Mouse (Mus musculus) left cerebral cortex, postnatal 4 days (tissue): ENCODE data around the gene Fosl1. TPM values are rescaled to one million over a fixed set of nuclear protein-coding genes. Genes with fewer than 3 reads are reported as not detected.

Experiments used
- DNase-seq: peaks from one replicate; pipeline ENCODE4 v3.0.0-alpha.2; 2022
- intact Hi-C: fragments of 180-260 bp; cut with DNase I; formaldehyde crosslinking; loops from one replicate; pipeline ENCODE4 v1.15.1; 2025
- total RNA-seq, 2 experiments: library from RNA; stranded (reverse); gene quantifications; 2 replicates each; pipeline ENCODE4 v1.2.3; 2021

Gene Fosl1
- total RNA-seq, 2 experiments from 2014 or later, result not detected

DNA sequence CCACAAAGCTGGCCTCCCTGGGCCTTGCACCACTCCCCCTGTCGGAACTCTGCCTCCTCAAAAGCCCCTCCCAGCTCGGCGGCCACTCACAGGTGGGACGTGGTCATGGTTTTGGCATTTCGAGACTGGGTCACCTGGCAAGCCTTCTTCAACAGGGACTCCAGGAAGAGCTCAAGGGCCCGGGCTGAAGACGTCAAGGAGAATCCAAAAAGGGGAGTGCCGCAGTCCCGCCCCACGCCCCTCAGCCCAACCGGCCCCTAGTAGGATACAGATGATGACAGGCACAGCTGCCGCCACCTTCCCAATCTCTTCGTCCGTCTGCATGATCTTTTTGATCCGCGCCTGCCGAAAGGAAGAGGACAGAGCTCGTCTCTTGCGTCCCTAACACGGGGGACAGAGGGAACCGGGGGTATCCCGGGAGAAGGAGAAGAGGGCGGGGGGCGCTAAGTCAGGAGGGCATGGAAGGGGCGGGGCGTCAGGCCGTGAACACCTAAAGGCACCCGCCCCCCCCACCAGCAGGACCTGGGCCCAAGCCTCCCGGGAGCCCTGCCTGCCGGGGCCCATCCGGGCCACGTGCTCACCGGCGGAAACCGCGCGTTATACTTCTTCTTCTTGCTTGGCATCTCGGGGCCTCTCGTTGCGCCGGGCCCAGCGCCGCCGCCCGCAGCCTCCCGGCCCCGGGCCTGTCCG lies 23.1 kb upstream of the Fosl1 start:
- intact Hi-C loops, result no loop called here
- peak; percentile 73 for DNase-seq

DNA sequence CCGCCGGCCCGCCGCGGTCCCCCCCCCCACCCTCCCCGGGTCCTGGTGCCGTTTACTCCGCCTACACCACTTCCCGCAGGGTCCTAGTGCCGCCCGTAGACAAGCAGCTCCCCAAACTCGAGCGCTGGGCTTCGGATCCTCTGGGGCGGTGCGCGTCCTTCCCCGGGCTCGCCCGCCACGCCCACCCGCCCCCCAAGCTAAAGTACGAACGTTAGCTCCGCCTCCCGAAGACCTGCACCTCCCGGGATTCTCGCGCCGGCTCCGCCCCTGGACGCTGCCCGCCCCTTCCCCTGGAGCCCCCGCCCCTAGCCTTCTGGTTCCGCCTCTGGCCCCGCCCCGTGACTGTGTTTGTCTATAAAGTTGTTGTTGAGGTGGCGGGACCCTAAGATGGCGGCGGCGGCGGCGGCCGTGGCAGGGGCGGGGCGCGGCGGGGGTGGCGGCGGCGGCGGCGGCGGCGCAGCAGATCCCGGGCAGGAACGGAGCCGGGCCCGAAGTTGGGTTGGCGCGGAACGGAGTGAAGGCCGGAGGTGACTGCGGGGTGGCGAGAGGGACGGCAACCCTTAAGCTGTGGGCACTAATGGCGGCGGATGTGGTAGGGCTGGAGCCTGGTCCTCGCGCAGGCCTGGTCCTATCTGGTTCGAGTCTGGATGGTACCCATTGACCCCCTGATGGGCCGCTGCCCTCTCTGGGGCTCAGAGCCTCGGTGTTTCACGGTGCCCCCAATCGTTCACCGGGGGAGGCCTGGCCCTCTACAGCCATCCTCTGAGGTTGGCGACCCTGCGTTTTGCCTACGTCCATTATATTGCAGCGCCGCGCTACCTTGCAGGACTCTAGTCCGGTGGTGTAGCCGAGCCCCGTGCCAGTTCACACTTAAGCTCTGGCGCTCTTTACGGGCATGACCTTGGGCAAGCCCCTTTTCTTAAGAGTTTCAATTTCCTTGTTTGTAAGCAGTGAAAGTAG lies 22.3 kb upstream of the Fosl1 start, which contains the start of the genes Drap1 and AI837181:
Gene Drap1 (minus strand): TSS at position 198 of the 960 bp plus-strand sequence.
Gene AI837181 (plus strand): TSS at position 363 of the 960 bp plus-strand sequence.
- intact Hi-C loops, result no loop called here
- DNase-seq, result peak; percentile 99

GRCm38 (mm10) chr19:5425906-5426565 lies 21.3 kb upstream of the Fosl1 start:
- peak; percentile 17 for DNase-seq
- intact Hi-C loops, result no loop called here

- DNase-seq, result no peak
- intact Hi-C loops, result no loop called here
These were observed 20.6 kb upstream of the Fosl1 start for GRCm38 (mm10) chr19:5426640-5427290.

DNA sequence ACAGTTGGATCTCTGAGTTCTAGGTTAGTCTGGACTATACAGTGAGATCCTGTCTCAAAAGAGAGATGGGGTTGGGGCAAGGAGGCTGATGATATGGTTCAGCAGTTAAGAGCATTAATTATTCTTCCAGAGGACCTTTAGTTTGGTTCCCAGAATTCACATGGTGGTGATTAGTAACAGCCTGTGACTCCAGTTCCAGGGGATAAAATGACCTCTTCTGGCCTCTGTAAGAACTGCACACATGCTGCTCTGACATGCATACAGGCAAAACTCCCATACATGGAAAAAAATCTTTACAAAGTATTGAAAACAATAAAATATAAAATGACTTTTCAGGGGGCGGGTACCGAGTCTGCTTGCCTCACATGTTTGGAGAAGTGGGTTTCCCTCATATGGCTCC lies 19.3 kb upstream of the Fosl1 start:
- intact Hi-C loops, result no loop called here
- peak; percentile 13 for DNase-seq

DNA sequence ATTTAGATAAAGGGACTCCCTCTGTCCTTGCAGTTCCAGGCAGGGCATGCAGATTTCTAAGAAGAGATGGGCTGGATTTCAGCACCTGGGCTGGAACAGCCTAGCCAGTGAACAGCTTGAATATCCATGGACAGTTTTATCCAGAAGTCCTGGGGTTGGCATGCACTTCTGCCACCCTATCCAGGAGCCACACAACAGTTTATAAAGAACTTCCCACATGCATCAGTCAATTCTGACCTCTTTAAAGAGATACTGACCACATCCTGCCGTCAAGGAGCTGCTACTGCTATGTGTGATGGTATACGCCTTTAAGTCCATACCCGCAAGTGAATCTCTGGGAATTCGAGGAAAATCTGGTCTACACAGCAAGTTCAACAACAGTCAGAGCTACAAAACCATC lies 18.1 kb upstream of the Fosl1 start:
- intact Hi-C loops, result no loop called here
- no peak for DNase-seq

GRCm38 (mm10) chr19:5429806-5430205 lies 17.5 kb upstream of the Fosl1 start:
- peak; percentile 72 for DNase-seq

DNA sequence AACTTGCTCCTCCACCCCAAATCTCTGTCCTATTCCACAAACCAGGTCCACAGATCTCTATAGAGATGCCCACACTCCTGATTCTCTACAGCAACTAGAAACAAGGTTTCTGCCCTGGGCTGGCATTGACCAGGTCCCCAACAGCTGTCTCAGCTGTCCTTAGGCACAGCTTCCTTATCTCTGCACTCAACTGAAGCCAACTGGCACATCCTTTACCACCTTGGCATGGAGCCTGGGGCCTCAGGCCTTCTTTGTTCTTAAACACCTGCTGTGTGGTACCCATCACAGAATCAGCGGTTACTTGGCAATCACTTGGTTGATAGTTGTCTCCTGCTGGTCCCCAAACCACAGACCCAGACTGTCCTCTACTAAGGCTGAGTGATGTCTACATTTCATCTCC lies 16.9 kb upstream of the Fosl1 start:
- intact Hi-C loops, result no loop called here
- peak; percentile 53 for DNase-seq

More at GRCm38 (mm10) chr19:5429806-5430205, 17.5 kb upstream of the Fosl1 start:
- intact Hi-C loops, result no loop called here

GRCm38 (mm10) chr19:5431911-5432464 lies 15.4 kb upstream of the Fosl1 start:
- DNase-seq, result no peak
- intact Hi-C loops, result no loop called here

- peak; percentile 54 for DNase-seq
- intact Hi-C loops, result no loop called here
These were observed 14.1 kb upstream of the Fosl1 start for GRCm38 (mm10) chr19:5432992-5433852.

DNA sequence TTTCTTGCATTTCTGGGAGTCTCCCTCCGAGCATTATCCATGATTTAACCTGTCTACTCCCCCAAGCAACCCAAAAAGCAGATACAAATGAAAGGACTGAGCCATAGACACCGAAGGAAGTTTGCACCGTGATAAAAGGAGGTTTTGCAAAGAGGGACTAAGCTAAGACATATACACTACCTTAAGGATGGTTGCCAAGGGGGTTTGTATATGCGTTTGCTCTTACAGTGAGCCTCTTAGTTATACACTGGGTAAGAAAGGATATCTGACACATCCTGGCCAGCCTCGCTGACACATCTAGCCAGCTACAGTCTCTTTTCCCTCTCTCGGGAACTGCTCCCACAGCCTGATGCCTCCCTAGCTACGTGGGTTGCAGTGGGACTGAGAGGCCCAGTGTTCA lies 13.4 kb upstream of the Fosl1 start:
- intact Hi-C loops, result no loop called here
- no peak for DNase-seq

DNA sequence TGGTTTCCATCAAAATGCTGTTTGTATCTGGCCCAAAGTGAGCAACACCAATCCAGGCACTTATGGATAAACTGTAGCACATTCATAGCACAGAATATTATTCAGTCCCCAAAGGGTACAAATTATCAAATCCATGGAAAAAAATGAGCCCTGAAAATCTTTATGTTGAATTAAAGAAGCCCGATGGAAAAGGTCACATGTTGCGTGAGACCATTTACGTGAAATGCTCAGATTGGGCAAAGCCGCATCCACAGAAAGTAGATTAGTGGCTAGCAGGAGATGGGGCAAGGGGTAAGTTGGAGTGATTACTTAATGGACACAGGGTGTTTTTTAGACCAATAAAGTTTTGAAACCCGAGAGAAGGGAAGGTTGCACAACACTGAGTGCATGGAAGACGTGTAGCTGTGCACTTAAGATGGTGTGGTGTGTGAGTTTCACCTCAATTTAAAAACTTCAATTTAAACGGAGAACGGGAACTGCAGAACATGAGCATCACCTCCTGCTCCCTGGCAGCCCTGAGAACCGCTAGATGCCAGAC lies 2.9 kb upstream of the Fosl1 start:
- intact Hi-C loops, result no loop called here
- no peak for DNase-seq

GRCm38 (mm10) chr19:5444954-5445353 lies 2.4 kb upstream of the Fosl1 start:
- no peak for DNase-seq
- intact Hi-C loops, result no loop called here

GRCm38 (mm10) chr19:5445747-5446146 lies 1.6 kb upstream of the Fosl1 start:
- DNase-seq, result no peak

DNA sequence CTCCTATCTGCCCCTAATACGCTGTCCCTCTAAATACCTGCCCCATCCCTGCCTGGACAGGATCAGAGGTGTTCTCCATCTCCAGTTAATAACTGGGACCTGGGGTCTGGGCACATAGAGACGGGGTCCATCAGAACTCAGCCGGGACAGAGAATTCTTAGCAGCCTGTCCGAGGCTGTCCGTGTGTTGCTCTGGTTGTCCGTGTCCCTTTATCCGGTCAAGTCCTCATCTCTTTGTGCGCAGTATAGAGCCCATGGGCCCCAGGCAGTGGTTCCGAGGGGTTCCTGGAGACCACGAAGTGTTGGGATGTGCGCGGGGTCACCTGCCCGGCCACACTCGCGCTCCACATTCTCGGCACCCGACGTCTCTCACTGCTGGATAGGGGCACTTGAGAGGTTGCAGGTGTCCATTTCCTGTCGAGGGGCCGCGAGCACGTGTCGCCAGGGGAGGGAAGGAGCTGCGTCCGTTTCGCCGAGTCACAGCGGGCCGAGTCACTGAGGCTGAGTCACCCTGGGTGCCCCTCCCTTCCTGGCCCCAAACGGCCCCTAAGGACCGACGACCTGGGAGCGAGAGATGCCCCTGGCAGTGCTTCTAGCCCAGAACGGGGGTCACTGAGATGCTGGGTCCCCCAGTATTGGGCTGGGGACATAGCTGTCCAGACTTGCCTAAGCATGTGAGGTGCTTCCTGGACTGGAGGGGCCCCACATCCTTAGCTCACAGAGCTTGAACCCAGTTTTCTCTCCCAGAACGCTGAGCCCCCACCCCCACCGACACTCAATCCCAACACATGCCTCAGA lies 1.2 kb downstream of the Fosl1 start:
- DNase-seq, result no peak
- intact Hi-C loops, result no loop called here

More at GRCm38 (mm10) chr19:5445747-5446146, 1.6 kb upstream of the Fosl1 start:
- intact Hi-C loops, result no loop called here

- intact Hi-C loops, result no loop called here
- DNase-seq, result no peak
These were observed 2.3 kb downstream of the Fosl1 start for GRCm38 (mm10) chr19:5449673-5450072.

- intact Hi-C loops, result no loop called here
- DNase-seq, result no peak
These were observed 4.4 kb downstream of the Fosl1 start for GRCm38 (mm10) chr19:5451766-5452165.

GRCm38 (mm10) chr19:5455037-5455436 lies 7.7 kb downstream of the Fosl1 start:
- intact Hi-C loops, result no loop called here
- DNase-seq, result no peak
